In genomic region chr5:111228302-111229040, GRCm38 (mm10) we compare ENCODE assay signal across 8 mouse cellular contexts.
DNase-seq lines count a peak whose midpoint lies in the region; ATAC-seq and TF ChIP-seq lines count a peak whose summit lies in the region.

No protein-coding gene starts in this region.

- WGBS in lung, adult 2 months = 25% methylated on average over 14 of the region's 14 CpGs
- 52% methylated on average over 14 of the region's 14 CpGs for WGBS in forebrain, embryonic 13.5 days
- WGBS in hindbrain, embryonic 16.5 days = 15% methylated on average over 14 of the region's 14 CpGs
- WGBS in limb, embryonic 14.5 days = 28% methylated on average over 14 of the region's 14 CpGs
- WGBS in neural tube, embryonic 13.5 days = 16% methylated on average over 14 of the region's 14 CpGs

- peaks cover 81% of the 10 kb centered on the region for H3K36me3 ChIP-seq in forebrain, embryonic 13.5 days (ENCODE audit: poor library complexity, severe bottlenecking)
- peaks cover 16% of the 10 kb centered on the region for H3K36me3 ChIP-seq in hindbrain, embryonic 16.5 days (ENCODE audit: control insufficient read depth, insufficient read depth, low read length)
- H3K36me3 ChIP-seq in limb, embryonic 14.5 days (ENCODE audit: control insufficient read depth, insufficient read depth, low read length) = peaks cover 81% of the 10 kb centered on the region
- H3K36me3 ChIP-seq in neural tube, embryonic 13.5 days = peaks cover 76% of the 10 kb centered on the region

- no peak for ATAC-seq in forebrain, embryonic 13.5 days
- ATAC-seq in hindbrain, embryonic 16.5 days = no peak
- ATAC-seq in limb, embryonic 14.5 days (ENCODE audit: low FRiP score, low read depth) = peak; percentile 61; the same call in 1 of the 2 replicates
- ATAC-seq in neural tube, embryonic 13.5 days (ENCODE audit: low read depth) = peak; percentile 42; the same call in 1 of the 2 replicates

- no peaks in the 10 kb centered on the region for H3K27me3 ChIP-seq in forebrain, embryonic 13.5 days
- no peaks in the 10 kb centered on the region for H3K27me3 ChIP-seq in hindbrain, embryonic 16.5 days (replicated peaks; ENCODE audit: control insufficient read depth, insufficient read depth, low read length)
- no peaks in the 10 kb centered on the region for H3K27me3 ChIP-seq in limb, embryonic 14.5 days (ENCODE audit: control insufficient read depth, insufficient read depth, low read length)
- no peaks in the 10 kb centered on the region for H3K27me3 ChIP-seq in neural tube, embryonic 13.5 days

- peak overlapping the region; percentile 26 for H3K9ac ChIP-seq in forebrain, embryonic 13.5 days
- H3K9ac ChIP-seq in hindbrain, embryonic 16.5 days (ENCODE audit: low read depth, low read length) = peak overlapping the region; percentile 7; the same call in 1 of the 2 replicates
- no peak overlapping the region for H3K9ac ChIP-seq in limb, embryonic 14.5 days (ENCODE audit: low read depth, low read length, severe bottlenecking)
- 0 out of 2 replicates have a peak overlapping the region, but pooled peaks have one; percentile 43 for H3K9ac ChIP-seq in neural tube, embryonic 13.5 days

- no peak for TF ChIP-seq POLR2A in lung, adult 2 months (IDR thresholded peaks at IDR 0.05; ENCODE audit: borderline replicate concordance, extremely low read depth, low read depth, low read length)
- TF ChIP-seq POLR2A in limb, embryonic 14.5 days (IDR thresholded peaks at IDR 0.05; ENCODE audit: borderline replicate concordance, extremely low read depth, insufficient read depth, insufficient read length) = no peak

- H3K4me2 ChIP-seq in forebrain, embryonic 13.5 days = no peak overlapping the region
- no peak overlapping the region for H3K4me2 ChIP-seq in hindbrain, embryonic 16.5 days (ENCODE audit: low read length)
- H3K4me2 ChIP-seq in limb, embryonic 14.5 days (replicated peaks; ENCODE audit: low read depth, low read length, severe bottlenecking) = no peak overlapping the region
- no peak overlapping the region for H3K4me2 ChIP-seq in neural tube, embryonic 13.5 days

- peak; percentile 41 to 52 for DNase-seq in lung, adult 18-20 months
- DNase-seq in lung, adult 2 months = no peak
- DNase-seq in limb, embryonic 14.5 days (ENCODE audit: low spot score) = peak; percentile 72
- no peak for DNase-seq in layer of hippocampus, adult 11-12 months (ENCODE audit: low spot score)
- DNase-seq in gastrocnemius, adult 18-20 months (ENCODE audit: low spot score) = no peak

- no peak overlapping the region for H3K4me3 ChIP-seq in lung, adult 2 months (replicated peaks; ENCODE audit: extremely low read depth, low read depth, low read length)
- H3K4me3 ChIP-seq in forebrain, embryonic 13.5 days = no peak overlapping the region
- H3K4me3 ChIP-seq in hindbrain, embryonic 16.5 days (ENCODE audit: low read length) = no peak overlapping the region
- H3K4me3 ChIP-seq in limb, embryonic 14.5 days (replicated peaks; ENCODE audit: low read length) = no peak overlapping the region
- no peak overlapping the region for H3K4me3 ChIP-seq in neural tube, embryonic 13.5 days

- no peak for TF ChIP-seq CTCF in lung, adult 2 months (IDR thresholded peaks at IDR 0.05; ENCODE audit: insufficient read depth, low read length)

- peaks cover 17% of the 10 kb centered on the region for H3K4me1 ChIP-seq in lung, adult 2 months (ENCODE audit: control insufficient read depth, insufficient read depth, low read length)
- peaks cover 55% of the 10 kb centered on the region for H3K4me1 ChIP-seq in forebrain, embryonic 13.5 days
- peaks cover 35% of the 10 kb centered on the region for H3K4me1 ChIP-seq in hindbrain, embryonic 16.5 days (ENCODE audit: control insufficient read depth, insufficient read depth, low read depth, low read length)
- H3K4me1 ChIP-seq in limb, embryonic 14.5 days (ENCODE audit: control insufficient read depth, insufficient read depth, low read length) = peaks cover 41% of the 10 kb centered on the region
- peaks cover 96% of the 10 kb centered on the region for H3K4me1 ChIP-seq in neural tube, embryonic 13.5 days (replicated peaks)

- no peaks in the 10 kb centered on the region for H3K9me3 ChIP-seq in forebrain, embryonic 13.5 days (replicated peaks)
- no peaks in the 10 kb centered on the region for H3K9me3 ChIP-seq in hindbrain, embryonic 16.5 days (ENCODE audit: control insufficient read depth, low read length)
- H3K9me3 ChIP-seq in limb, embryonic 14.5 days (ENCODE audit: control insufficient read depth, low read length) = no peaks in the 10 kb centered on the region
- no peaks in the 10 kb centered on the region for H3K9me3 ChIP-seq in neural tube, embryonic 13.5 days

- H3K27ac ChIP-seq in forebrain, embryonic 13.5 days = 0 out of 2 replicates have a peak overlapping the region, but pooled peaks have one; percentile 40
- peak overlapping the region; percentile 51 for H3K27ac ChIP-seq in hindbrain, embryonic 16.5 days (ENCODE audit: low read depth, low read length)
- peak overlapping the region; percentile 58; the same call in 1 of the 2 replicates for H3K27ac ChIP-seq in limb, embryonic 14.5 days (replicated peaks; ENCODE audit: low read depth, low read length)
- peak overlapping the region; percentile 86 for H3K27ac ChIP-seq in neural tube, embryonic 13.5 days (replicated peaks)

Comparison
In these comparisons a context has a peak if more than half of its experiments do, and no peak if none do; other contexts are left out.
1. DNase-seq: peak in lung, adult 18-20 months (2 of 2) and limb, embryonic 14.5 days (single experiment); none in lung, adult 2 months (single experiment), layer of hippocampus, adult 11-12 months (single experiment) and gastrocnemius, adult 18-20 months (single experiment).
2. ATAC-seq: peak in limb, embryonic 14.5 days (single experiment) and neural tube, embryonic 13.5 days (single experiment); none in forebrain, embryonic 13.5 days (single experiment) and hindbrain, embryonic 16.5 days (single experiment).
3. Peak in every context shown above with its lines, with median percentiles within 50 percentile points of each other: H3K27ac ChIP-seq.